Mouse (Mus musculus) hindbrain, embryonic 11.5 days (tissue): ENCODE results near the gene Add2. TPM values are rescaled to one million over a fixed set of nuclear protein-coding genes. Genes with fewer than 3 reads are reported as not detected.

Experiments
- ATAC-seq: fragments of 200-750 bp; cut with Nextera tagmentation; 2 replicates; pipeline ENCODE4 v1.8.0; 2017; ENCODE audit warnings: mild to moderate bottlenecking, moderate TSS enrichment, moderate library complexity; ENCODE audit not compliant: low FRiP score
- DNase-seq: peaks from one replicate; pipeline ENCODE4 v3.0.0-alpha.2; 2015; ENCODE audit warnings: low spot score
- H3K27ac ChIP-seq: fragments of 300-500 bp; sonication (generic); 2 replicates; pipeline ENCODE4 v1.5.1; 2014; ENCODE audit warnings: mild to moderate bottlenecking, low read depth, low read length
- H3K27me3 ChIP-seq: fragments of 300-500 bp; sonication (generic); 2 replicates; pipeline ENCODE4 v1.6.1; 2014; ENCODE audit warnings: mild to moderate bottlenecking, low read length, moderate library complexity, mixed read lengths; ENCODE audit not compliant: control insufficient read depth, insufficient read depth
- H3K36me3 ChIP-seq: fragments of 300-500 bp; sonication (generic); 2 replicates; pipeline ENCODE4 v1.6.1; 2014; ENCODE audit warnings: mild to moderate bottlenecking, low read length, moderate library complexity, mixed read lengths; ENCODE audit not compliant: control insufficient read depth, insufficient read depth
- H3K4me1 ChIP-seq: fragments of 300-500 bp; sonication (generic); replicated peaks from 2 replicates; pipeline ENCODE4 v1.6.1; 2014; ENCODE audit warnings: low read length, mixed read lengths; ENCODE audit not compliant: control insufficient read depth, insufficient read depth
- H3K4me2 ChIP-seq: fragments of 300-500 bp; sonication (generic); replicated peaks from 2 replicates; pipeline ENCODE4 v1.6.1; 2014; ENCODE audit warnings: mild to moderate bottlenecking, low read depth, low read length
- H3K4me3 ChIP-seq: fragments of 300-500 bp; sonication (generic); 2 replicates; pipeline ENCODE4 v1.5.1; 2014; ENCODE audit warnings: low read depth, low read length
- H3K9ac ChIP-seq: fragments of 300-500 bp; sonication (generic); 2 replicates; pipeline ENCODE4 v1.6.1; 2014; ENCODE audit warnings: low read depth, low read length
- H3K9me3 ChIP-seq: fragments of 300-500 bp; sonication (generic); 2 replicates; pipeline ENCODE4 v1.6.1; 2016; ENCODE audit warnings: low read length; ENCODE audit not compliant: control insufficient read depth
- WGBS: fragments of 180-500 bp; shearing (Covaris S2); extraction: QIAGEN DNeasy Blood & Tissue Kit; methylation state at CpG from one replicate; pipeline ENCODE4 v1.1.7; 2014; 5-methylcytosine and 5-hydroxymethylcytosine counted together
- polyA plus RNA-seq: library from polyadenylated mRNA; unstranded; fragments of >200 nt; fragmentation: Nextera tagmentation; extraction: Ambion mirVana; gene quantifications from 2 replicates; pipeline ENCODE4 v1.2.1, GENCODE M21; 2014

Add2 gene
- polyA plus RNA-seq, 1 experiment from 2014 or later: 68.4 TPM

DNA sequence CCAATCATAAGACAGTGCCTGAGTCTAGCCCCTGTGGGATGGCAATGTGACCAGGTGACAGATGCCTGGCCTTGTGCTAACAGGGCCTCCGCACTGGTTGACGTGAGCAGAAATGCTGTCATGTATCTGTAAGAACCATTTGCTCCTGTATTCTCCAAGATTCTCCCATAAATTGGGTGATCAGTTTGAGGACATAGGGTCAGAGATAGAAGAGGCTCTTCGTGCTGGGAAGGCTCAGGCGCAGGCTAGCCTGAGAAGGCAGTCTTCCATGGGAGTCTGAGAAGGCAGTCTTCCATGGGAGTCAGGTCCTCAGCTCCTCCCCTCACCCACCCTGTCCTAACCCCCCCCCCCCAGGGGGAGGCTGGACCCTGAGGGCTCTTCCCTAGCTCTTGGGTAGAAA is 94.6 kb downstream of the Add2 start:
- DNase-seq (no peak), ATAC-seq (no peak)
- WGBS: 89% methylated on average over 4 of the region's 4 CpGs
- Histone ChIP-seq H3K36me3 (peaks cover 11% of the 10 kb centered on the region), H3K4me2 (no peak overlapping the region), H3K4me3 (no peak overlapping the region), H3K4me1 (no peaks in the 10 kb centered on the region), H3K27me3 (no peaks in the 10 kb centered on the region), H3K9ac (no peak overlapping the region), H3K27ac (no peak overlapping the region), H3K9me3 (no peaks in the 10 kb centered on the region)

DNA sequence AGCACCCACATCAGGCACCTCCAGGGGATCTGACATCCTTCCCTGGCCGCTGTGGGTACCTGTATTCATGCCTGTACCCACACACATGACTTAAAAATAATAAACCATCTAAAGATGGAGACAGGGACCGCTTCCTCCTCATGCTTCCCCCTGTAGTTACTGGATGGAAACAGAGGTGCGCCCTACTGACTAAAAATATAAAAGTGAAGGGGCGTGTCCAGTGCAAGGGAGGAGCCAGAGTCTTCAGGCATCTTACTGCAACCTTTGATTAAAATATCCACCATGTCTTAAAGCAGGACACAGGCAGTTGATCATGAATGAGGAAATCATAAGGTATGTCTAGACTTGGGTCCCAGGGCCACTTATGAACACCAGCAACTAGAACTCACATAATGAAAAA is 97.3 kb downstream of the Add2 start:
- Histone ChIP-seq H3K4me1 (no peaks in the 10 kb centered on the region), H3K4me3 (no peak overlapping the region), H3K36me3 (no peaks in the 10 kb centered on the region), H3K27ac (no peak overlapping the region), H3K9ac (no peak overlapping the region), H3K9me3 (no peaks in the 10 kb centered on the region), H3K4me2 (no peak overlapping the region), H3K27me3 (no peaks in the 10 kb centered on the region)
- DNase-seq: no peak
- 79% methylated on average over 4 of the region's 4 CpGs for WGBS
- no peak for ATAC-seq

DNA sequence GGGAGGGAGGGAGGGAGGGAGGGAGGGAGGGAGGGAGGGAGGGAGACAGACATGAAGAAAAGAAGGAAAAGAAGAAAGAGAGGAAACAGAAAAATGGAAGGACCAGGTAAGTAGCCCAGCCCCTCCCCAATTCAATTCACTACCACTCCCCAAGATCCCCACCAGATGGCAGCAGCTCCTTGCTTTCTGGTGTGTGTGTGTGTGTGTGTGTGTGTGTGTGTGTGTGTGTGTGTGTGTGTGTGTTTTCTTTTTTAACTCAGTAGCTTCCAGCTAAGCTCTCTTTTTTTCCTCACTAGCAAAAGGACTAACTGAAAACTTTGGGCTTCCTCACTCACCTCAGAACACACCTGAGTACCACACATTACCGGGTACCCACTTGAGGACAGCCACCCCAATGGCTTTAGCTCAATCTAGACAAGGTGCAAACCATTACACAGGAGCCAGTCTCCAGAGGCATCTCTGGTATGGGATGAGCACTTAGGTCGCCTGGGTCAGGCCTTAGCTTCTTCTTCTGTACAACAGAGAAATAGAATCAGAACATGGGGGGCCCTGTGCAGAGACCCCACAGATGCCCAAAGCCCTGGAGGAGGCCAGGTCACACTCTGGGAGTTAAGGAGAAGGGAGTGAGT is 98.6 kb downstream of the Add2 start:
- H3K4me2 ChIP-seq: no peak overlapping the region
- H3K4me1 ChIP-seq: no peaks in the 10 kb centered on the region
- H3K9me3 ChIP-seq: no peaks in the 10 kb centered on the region
- no peak overlapping the region for H3K9ac ChIP-seq
- no peak overlapping the region for H3K27ac ChIP-seq
- ATAC-seq: no peak
- WGBS: 57% methylated on average over 2 of the region's 2 CpGs
- H3K27me3 ChIP-seq: no peaks in the 10 kb centered on the region
- DNase-seq: peak; percentile 73
- no peak overlapping the region for H3K4me3 ChIP-seq
- no peaks in the 10 kb centered on the region for H3K36me3 ChIP-seq

DNA sequence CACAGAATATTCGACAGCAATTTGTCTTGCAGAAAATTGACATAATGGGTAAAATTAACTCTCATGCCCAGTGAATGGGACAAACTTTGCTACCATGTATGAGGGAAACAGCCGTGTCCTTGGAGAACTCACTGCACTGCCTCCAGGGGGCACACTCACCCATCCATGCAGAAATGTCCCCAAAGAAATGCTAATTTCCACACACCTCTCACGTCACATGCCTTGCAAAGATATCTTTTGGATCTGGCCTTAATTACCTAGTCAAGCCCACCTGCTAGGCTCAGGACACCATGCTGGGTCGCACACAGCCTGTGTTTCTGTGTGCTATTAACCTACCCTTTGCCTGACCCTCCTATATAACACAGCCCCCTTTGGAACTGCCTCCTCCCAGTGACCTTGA is 100.0 kb downstream of the Add2 start:
- no peak overlapping the region for H3K4me3 ChIP-seq
- no peaks in the 10 kb centered on the region for H3K9me3 ChIP-seq
- peak; percentile 25 for DNase-seq
- no peak overlapping the region for H3K27ac ChIP-seq
- no peaks in the 10 kb centered on the region for H3K36me3 ChIP-seq
- no peaks in the 10 kb centered on the region for H3K27me3 ChIP-seq
- 0 out of 2 replicates have a peak overlapping the region, but pooled peaks have one; percentile 4 for H3K9ac ChIP-seq
- no peak overlapping the region for H3K4me2 ChIP-seq
- WGBS: 55% methylated on average over 4 of the region's 4 CpGs
- no peak for ATAC-seq
- H3K4me1 ChIP-seq: no peaks in the 10 kb centered on the region

DNA sequence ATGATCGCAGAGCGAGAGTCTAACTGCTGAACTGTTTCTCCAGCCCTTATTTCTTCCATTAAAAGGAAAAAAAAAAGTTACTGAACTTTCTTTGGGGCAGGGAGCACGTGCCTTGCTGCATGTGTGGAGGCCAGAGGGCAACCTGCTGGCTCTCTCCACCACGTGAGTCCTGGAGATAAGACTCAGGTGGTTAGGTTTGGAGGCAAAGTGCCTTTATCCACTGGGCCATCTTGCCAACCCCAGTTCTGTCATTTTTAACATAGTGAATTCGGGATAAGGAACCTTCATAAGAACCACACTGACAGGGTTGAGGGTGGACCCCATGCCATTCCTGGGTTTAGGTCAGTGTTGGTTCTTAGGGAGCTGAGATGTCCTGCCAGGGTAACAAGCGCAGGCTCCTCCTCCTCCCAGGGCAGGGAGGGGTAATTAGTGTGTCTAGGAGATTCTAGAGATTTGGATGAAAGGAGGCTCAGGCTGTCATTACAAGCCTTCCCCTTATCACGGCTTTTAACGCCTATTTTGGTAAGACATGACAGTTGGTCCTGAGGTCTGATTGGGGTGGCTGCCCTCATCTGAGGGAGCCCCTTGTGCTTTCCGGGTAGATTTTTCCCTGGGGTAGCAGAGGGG is 101.5 kb downstream of the Add2 start:
- Histone ChIP-seq H3K9ac (no peak overlapping the region), H3K27me3 (no peaks in the 10 kb centered on the region), H3K9me3 (no peaks in the 10 kb centered on the region), H3K4me2 (no peak overlapping the region), H3K36me3 (no peaks in the 10 kb centered on the region), H3K4me1 (no peaks in the 10 kb centered on the region), H3K4me3 (no peak overlapping the region), H3K27ac (no peak overlapping the region)
- 73% methylated on average over 9 of the region's 9 CpGs for WGBS
- DNase-seq: no peak
- ATAC-seq: no peak

DNA sequence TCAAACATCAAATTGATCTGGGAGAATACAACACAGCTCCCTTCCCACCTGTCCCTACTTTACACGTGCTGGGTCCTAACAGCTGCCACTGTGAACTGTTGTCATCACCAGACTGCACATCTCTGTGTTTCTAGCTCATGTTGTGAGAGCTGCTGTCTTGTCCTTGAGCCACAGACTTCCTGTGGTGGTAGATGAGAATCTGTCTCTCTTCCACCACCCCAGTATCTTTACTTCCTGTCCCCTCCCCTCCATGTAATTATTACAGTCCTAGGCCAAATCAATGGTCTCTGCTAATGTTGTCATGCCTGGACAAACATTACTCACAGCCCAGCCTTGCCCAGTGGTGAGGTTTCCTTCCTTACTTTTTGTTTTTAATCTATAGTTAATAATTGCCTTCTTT is 105.4 kb downstream of the Add2 start:
- no peaks in the 10 kb centered on the region for H3K4me1 ChIP-seq
- 83% methylated on average over 1 of the region's 1 CpGs for WGBS

DNA sequence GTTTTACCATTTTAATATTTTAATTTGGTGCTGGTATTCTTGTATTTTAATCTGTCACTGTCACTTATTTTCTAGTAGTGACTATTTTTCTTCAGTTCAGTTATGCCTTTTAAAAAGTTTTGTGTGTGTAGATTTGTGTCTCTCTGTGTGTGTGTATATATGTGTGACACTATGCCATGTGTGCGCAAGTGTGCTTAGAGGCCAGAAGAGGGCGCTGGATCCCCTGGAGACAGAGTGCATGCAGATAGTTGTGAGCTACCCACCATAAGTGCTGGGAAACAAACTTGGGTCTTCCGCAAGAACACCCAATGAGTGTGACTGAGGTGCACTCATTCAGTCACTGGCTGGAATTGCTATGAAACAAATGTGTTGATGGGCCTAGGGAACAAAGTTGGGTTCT is 107.7 kb downstream of the Add2 start:
- H3K27ac ChIP-seq: no peak overlapping the region
- H3K4me3 ChIP-seq: no peak overlapping the region
- no peak for DNase-seq
- H3K9me3 ChIP-seq: no peaks in the 10 kb centered on the region
- no peaks in the 10 kb centered on the region for H3K36me3 ChIP-seq
- WGBS: 86% methylated on average over 3 of the region's 3 CpGs
- no peak for ATAC-seq
- H3K4me2 ChIP-seq: no peak overlapping the region
- H3K4me1 ChIP-seq: no peaks in the 10 kb centered on the region
- H3K9ac ChIP-seq: no peak overlapping the region
- H3K27me3 ChIP-seq: no peaks in the 10 kb centered on the region

More for the DNA sequence above, 105.4 kb downstream of the Add2 start:
- no peak overlapping the region for H3K9ac ChIP-seq
- no peaks in the 10 kb centered on the region for H3K9me3 ChIP-seq
- no peaks in the 10 kb centered on the region for H3K27me3 ChIP-seq
- H3K36me3 ChIP-seq: no peaks in the 10 kb centered on the region
- DNase-seq (no peak), ATAC-seq (no peak)
- H3K27ac ChIP-seq: no peak overlapping the region
- H3K4me3 ChIP-seq: no peak overlapping the region
- no peak overlapping the region for H3K4me2 ChIP-seq

DNA sequence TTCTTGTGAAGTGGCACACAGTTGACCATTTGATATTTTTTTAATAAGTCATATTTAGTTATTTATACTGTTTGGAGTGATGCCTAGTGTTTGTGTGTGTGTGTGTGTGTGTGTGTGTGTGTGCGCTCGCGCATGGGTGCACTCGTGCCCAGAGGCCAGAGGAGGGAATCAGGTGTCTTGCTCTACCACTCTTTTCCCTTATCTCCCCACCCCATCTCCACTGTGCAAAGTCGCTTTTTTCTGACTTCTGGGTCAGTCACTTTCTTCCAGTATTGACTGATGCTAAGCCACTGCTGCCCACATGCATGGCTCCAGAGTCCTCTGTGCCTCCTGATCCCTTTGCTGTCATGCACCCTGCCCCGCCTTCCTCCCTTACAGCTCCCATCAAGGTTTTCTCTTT is 112.8 kb downstream of the Add2 start:
- Histone ChIP-seq H3K27me3 (no peaks in the 10 kb centered on the region), H3K27ac (no peak overlapping the region), H3K9me3 (no peaks in the 10 kb centered on the region), H3K36me3 (no peaks in the 10 kb centered on the region), H3K4me2 (no peak overlapping the region), H3K9ac (no peak overlapping the region), H3K4me3 (no peak overlapping the region), H3K4me1 (no peaks in the 10 kb centered on the region)
- ATAC-seq: no peak
- no peak for DNase-seq
- WGBS: 80% methylated on average over 6 of the region's 6 CpGs

DNA sequence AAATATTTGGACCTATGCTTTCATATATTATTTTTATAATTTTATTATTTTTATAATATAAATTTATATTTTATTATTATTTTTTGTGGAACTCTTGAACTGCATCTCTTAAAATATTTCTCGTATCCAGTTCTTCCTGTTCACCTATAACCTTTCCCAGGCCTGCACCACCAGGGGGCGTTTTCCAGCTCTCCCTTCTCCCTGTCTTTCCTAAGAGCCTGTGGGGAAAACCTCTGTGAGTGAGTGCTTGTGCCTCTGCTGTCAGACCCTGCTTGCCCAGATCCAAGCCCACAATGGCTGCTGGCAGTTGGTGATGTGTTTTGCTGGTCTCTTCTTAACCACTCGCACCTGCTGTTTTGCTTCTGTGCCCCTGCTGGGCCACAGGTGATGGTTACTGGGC is 113.3 kb downstream of the Add2 start:
- H3K4me1 ChIP-seq: no peaks in the 10 kb centered on the region
- no peak overlapping the region for H3K27ac ChIP-seq
- ATAC-seq (no peak), DNase-seq (peak; percentile 86)
- WGBS: 14% methylated on average over 3 of the region's 3 CpGs
- H3K4me2 ChIP-seq: no peak overlapping the region
- H3K36me3 ChIP-seq: no peaks in the 10 kb centered on the region
- no peak overlapping the region for H3K9ac ChIP-seq
- no peaks in the 10 kb centered on the region for H3K27me3 ChIP-seq
- H3K9me3 ChIP-seq: no peaks in the 10 kb centered on the region
- H3K4me3 ChIP-seq: no peak overlapping the region
